Mouse (Mus musculus) kidney, adult 2 months (tissue): ENCODE measurements around the gene Mfsd7a. TPM values are rescaled to one million over a fixed set of nuclear protein-coding genes. Genes with fewer than 3 reads are reported as not detected.
"Not testable (repeated sequence)": the region's sequence is repeated elsewhere in the genome, so short reads cannot be mapped to it uniquely, and the experiment has no call there.

Experiments used
- DNase-seq: peaks from one replicate; pipeline ENCODE4 v3.0.0; 2021
- H3K27ac ChIP-seq: fragments of 200-500 bp; 2 replicates; pipeline ENCODE4 v1.5.1; 2012; ENCODE audit warnings: low read depth, low read length, control low read depth, inconsistent platforms; ENCODE audit not compliant: insufficient read depth
- H3K27me3 ChIP-seq: fragments of 200-500 bp; replicated peaks from 2 replicates; pipeline ENCODE4 v1.6.1; 2012; ENCODE audit warnings: mild to moderate bottlenecking, moderate library complexity, low read length, inconsistent platforms; ENCODE audit not compliant: control insufficient read depth, insufficient read depth
- H3K36me3 ChIP-seq: fragments of 200-500 bp; 2 replicates; pipeline ENCODE4 v1.6.1; 2012; ENCODE audit warnings: mild to moderate bottlenecking, moderate library complexity, low read length, inconsistent platforms; ENCODE audit not compliant: control insufficient read depth, insufficient read depth
- H3K4me1 ChIP-seq: fragments of 200-500 bp; 2 replicates; pipeline ENCODE4 v1.6.1; 2011; ENCODE audit warnings: low read length; ENCODE audit not compliant: control insufficient read depth, insufficient read depth
- H3K4me3 ChIP-seq: fragments of 200-500 bp; 2 replicates; pipeline ENCODE4 v1.5.1; 2011; ENCODE audit warnings: mild to moderate bottlenecking, low read depth, low read length, control low read depth; ENCODE audit not compliant: insufficient read depth
- CTCF ChIP-seq: fragments of 200-500 bp; conservative IDR thresholded peaks from 2 replicates; pipeline ENCODE4 v1.5.1; 2011; ENCODE audit warnings: low read depth, mild to moderate bottlenecking, control low read depth, low read length, moderate library complexity, mixed read lengths; ENCODE audit not compliant: insufficient read depth, insufficient read length
- POLR2A ChIP-seq: fragments of 200-500 bp; IDR thresholded peaks from one replicate; pipeline ENCODE4 v1.6.1; 2011; ENCODE audit warnings: low read depth, low read length, control low read depth
- WGBS: fragments of 180-500 bp; shearing (Covaris S2); methylation state at CpG from one replicate; pipeline ENCODE4 v1.1.7; 2018; 5-methylcytosine and 5-hydroxymethylcytosine counted together
- polyA plus RNA-seq: library from polyadenylated mRNA; depleted of rRNA; stranded (reverse); fragments of >200 nt; gene quantifications from 2 replicates; pipeline ENCODE4 v1.2.3, GENCODE M21; 2012; rRNA removed

The Mfsd7a gene
- polyA plus RNA-seq: 5.0 and 5.3 TPM in 2 replicates

- no peaks in the 10 kb centered on the region for H3K36me3 ChIP-seq
- 5% methylated on average over 24 of the region's 24 CpGs for WGBS
These were observed at the start of gene Mfsd7a for GRCm38 (mm10) chr5:108448785-108449668. Gene Mfsd7a (minus strand): TSS chr5:108448891.

GRCm38 (mm10) chr5:108486148-108486547 is 37.5 kb upstream of the Mfsd7a start:
- H3K4me3 ChIP-seq, H3K27me3 ChIP-seq, DNase-seq, H3K27ac ChIP-seq, H3K4me1 ChIP-seq: not testable (repeated sequence)
- WGBS: 89% methylated on average over 5 of the region's 5 CpGs
- peaks cover 14% of the 10 kb centered on the region; the same call in 1 of the 2 replicates for H3K36me3 ChIP-seq

More at GRCm38 (mm10) chr5:108448785-108449668, at the start of gene Mfsd7a:
- H3K27ac ChIP-seq: peak within 1 kb of the TSS; percentile 92
- no peaks in the 10 kb centered on the region for H3K27me3 ChIP-seq
- H3K4me3 ChIP-seq: peak within 1 kb of the TSS; percentile 57
- 0 out of 2 replicates have a peak, but pooled peaks have one; percentile 3 for TF ChIP-seq CTCF
- no peak for TF ChIP-seq POLR2A
- H3K4me1 ChIP-seq: peaks cover 9% of the 10 kb centered on the region; the same call in 1 of the 2 replicates
- peak; percentile 92 for DNase-seq

- no peaks in the 10 kb centered on the region for H3K27me3 ChIP-seq
- H3K36me3 ChIP-seq: peaks cover 13% of the 10 kb centered on the region; the same call in 1 of the 2 replicates
- no peak overlapping the region for H3K4me3 ChIP-seq
- H3K4me1 ChIP-seq: no peaks in the 10 kb centered on the region
- peak; percentile 32 for DNase-seq
- 92% methylated on average over 2 of the region's 2 CpGs for WGBS
- H3K27ac ChIP-seq: no peak overlapping the region
- TF ChIP-seq CTCF: peak; percentile 72
- no peak for TF ChIP-seq POLR2A
These were observed 36.5 kb upstream of the Mfsd7a start for GRCm38 (mm10) chr5:108485239-108485638.

GRCm38 (mm10) chr5:108483006-108483405 is 34.3 kb upstream of the Mfsd7a start:
- 85% methylated on average over 6 of the region's 6 CpGs for WGBS
- Histone ChIP-seq H3K4me3 (no peak overlapping the region), H3K27ac (no peak overlapping the region), H3K27me3 (no peaks in the 10 kb centered on the region), H3K4me1 (no peaks in the 10 kb centered on the region), H3K36me3 (peaks cover 3% of the 10 kb centered on the region; the same call in 1 of the 2 replicates)
- no peak for DNase-seq
- TF ChIP-seq POLR2A (no peak), CTCF (no peak)

- H3K4me3 ChIP-seq: no peak overlapping the region
- WGBS: 95% methylated on average over 3 of the region's 3 CpGs
- H3K4me1 ChIP-seq: no peaks in the 10 kb centered on the region
- no peak overlapping the region for H3K27ac ChIP-seq
- H3K36me3 ChIP-seq: peaks cover 2% of the 10 kb centered on the region
- H3K27me3 ChIP-seq: no peaks in the 10 kb centered on the region
- DNase-seq: no peak
- TF ChIP-seq CTCF (no peak), POLR2A (no peak)
These were observed 27.3 kb upstream of the Mfsd7a start for GRCm38 (mm10) chr5:108475977-108476376.

GRCm38 (mm10) chr5:108473737-108474136 is 25.0 kb upstream of the Mfsd7a start:
- Histone ChIP-seq H3K4me1 (no peaks in the 10 kb centered on the region), H3K27ac (no peak overlapping the region), H3K4me3 (no peak overlapping the region), H3K36me3 (peaks cover 2% of the 10 kb centered on the region), H3K27me3 (no peaks in the 10 kb centered on the region)
- TF ChIP-seq CTCF: no peak
- WGBS: 90% methylated on average over 4 of the region's 4 CpGs
- DNase-seq: no peak

- no peaks in the 10 kb centered on the region for H3K27me3 ChIP-seq
- peaks cover 6% of the 10 kb centered on the region; the same call in 1 of the 2 replicates for H3K4me1 ChIP-seq
- TF ChIP-seq POLR2A (no peak), CTCF (no peak)
- H3K27ac ChIP-seq: no peak overlapping the region
- WGBS: 68% methylated on average over 7 of the region's 7 CpGs
- no peak for DNase-seq
- no peaks in the 10 kb centered on the region; the same call in 1 of the 2 replicates for H3K36me3 ChIP-seq
- H3K4me3 ChIP-seq: no peak overlapping the region
These were observed 20.9 kb upstream of the Mfsd7a start for GRCm38 (mm10) chr5:108469617-108470016.
